Mouse (Mus musculus) retina, adult 2 months (tissue): ENCODE results near the gene Pde4dip.

Source experiments
- DNase-seq: peaks from one replicate; pipeline ENCODE4 v3.0.0-alpha.2; 2012; ENCODE audit warnings: low read depth, low spot score

Pde4dip gene

DNA sequence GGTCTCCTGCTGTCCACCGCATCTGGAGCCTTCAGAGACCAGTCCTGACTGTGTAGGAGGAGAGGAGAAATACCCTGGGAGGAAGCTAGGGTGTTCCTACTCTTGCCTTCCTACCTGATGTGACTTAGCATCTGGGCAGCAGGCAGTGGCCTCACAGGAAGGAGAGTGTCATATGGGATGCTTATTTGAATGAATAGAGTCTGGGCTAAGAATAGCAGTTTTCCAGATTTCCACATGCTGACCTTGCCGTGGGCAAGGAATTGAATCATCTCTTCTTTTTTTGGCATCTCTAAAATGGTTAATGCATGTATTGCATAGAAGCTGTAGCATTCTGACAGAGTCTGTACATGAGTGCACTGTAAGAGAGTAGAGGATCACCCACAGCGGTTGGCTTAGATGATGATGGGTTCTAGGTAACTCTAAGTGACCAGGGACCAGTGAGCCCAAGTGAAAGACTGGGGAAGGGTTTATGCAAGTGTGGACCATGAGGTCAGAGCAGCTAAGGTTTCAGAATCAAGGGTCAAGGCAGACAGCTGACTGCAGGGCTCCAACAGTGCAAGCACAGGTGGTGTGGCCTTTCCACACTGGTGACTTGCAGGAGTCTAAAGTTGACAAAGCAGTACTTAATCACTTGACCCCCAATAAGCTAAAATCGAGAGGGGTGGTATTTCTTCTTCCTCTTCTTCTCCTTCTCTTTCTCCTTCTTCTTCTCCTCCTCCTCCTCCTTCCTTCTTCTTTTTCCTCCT lies 202.0 kb downstream of the Pde4dip start:
- DNase-seq = no peak

DNA sequence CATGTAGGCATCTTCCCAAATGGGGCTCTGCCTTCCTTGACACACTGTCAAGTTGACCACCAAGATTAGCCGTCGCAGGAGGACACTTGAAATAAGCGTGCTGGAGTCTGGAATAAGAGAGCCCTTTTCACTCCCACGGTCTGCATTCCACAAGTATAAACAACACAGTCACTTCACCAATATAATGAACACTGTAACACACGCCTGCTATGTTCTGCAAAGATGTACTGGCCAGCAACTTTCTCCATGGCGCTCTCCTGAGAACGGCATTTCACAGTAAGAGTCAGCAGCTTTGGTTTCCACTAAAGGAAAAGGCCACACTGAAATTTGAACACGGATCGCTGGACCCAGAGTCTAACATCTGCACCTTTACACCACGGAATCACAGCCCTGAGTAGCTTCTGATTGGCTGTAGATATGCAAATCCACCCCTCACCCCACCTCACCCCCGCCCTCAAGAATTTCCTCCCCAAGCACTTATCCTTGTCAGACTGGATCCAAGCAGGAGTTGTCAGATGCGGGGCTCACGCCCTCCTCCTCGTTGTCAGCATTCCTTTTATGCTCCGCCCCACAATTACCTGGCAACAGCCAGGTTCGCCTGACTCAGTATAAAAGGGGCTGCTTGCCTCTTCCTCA lies 204.8 kb downstream of the Pde4dip start:
- DNase-seq = no peak

DNA sequence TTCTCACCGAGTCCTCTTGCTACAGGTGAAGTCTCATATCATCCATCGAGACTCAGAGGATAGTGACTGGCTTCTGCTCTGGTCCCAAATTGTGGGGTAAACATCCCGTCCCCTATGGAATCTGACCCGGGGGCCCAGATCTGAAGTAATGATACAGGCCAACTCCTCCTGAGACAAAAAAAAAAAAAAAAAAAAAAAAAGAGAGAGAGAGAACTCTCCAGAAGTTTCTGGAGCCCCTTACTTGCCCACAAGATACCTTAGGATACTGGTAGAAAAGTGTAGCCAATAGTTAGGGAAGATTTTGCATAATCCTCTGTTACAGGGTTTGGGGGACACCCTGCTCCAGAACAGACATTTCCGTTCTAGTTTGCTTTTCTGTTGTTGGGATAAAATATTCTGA lies 205.9 kb downstream of the Pde4dip start:
- no peak for DNase-seq

DNA sequence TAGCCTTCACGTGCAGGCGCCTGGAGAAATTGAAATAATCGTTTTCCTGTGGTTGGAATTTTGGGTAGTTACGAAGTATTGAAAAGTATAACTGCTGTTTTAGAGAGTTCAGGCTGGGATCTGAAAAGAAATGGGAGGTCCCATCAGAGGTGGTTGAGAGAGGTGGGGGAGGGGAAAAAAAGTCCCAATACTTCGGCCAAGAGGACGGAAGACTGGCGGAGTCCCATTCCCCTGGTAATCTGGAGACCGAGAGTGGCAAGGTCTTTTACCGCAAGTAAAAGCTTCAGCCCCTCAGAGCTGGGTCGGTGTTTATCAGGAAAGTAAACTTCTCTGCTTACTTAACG lies 206.4 kb downstream of the Pde4dip start:
- no peak for DNase-seq

DNA sequence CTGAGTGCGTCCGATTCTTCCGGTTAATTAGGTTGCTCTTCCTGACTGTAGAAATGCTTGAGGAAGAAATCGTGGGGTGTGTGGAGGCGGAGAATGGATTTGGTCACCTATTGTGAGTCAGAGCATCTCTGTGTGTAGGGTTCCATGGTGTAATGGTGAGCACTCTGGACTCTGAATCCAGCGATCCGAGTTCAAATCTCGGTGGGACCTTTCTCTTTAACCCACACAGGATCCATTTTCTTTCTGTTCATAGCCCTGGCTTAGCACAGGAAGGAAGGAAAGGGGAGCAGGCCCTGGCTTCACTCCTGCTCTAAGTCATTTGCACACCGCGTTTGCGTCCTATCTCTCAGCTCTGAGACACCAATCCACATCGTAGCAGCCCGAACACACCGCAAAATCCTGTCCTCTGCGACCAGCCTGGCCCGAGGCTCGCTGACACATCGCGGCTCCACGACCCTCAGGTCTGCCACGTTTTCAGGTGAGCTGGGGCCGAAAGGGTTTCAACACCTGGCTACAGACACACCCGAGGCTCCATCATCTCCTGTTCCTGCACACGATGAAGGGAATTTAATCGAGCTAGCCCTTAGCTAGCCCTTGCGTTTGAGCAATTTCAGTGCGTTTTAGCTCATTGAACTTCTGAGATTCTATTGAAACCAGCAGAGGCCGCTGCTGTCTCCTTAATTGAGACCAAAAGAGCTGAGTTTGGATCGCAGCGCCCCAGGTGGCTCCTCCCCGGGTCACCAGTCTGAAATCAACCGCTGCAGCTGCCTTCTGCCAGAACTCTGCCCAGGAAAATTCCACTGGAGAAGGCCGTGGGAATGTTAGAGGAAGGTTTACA lies 207.0 kb downstream of the Pde4dip start:
- DNase-seq = no peak

DNA sequence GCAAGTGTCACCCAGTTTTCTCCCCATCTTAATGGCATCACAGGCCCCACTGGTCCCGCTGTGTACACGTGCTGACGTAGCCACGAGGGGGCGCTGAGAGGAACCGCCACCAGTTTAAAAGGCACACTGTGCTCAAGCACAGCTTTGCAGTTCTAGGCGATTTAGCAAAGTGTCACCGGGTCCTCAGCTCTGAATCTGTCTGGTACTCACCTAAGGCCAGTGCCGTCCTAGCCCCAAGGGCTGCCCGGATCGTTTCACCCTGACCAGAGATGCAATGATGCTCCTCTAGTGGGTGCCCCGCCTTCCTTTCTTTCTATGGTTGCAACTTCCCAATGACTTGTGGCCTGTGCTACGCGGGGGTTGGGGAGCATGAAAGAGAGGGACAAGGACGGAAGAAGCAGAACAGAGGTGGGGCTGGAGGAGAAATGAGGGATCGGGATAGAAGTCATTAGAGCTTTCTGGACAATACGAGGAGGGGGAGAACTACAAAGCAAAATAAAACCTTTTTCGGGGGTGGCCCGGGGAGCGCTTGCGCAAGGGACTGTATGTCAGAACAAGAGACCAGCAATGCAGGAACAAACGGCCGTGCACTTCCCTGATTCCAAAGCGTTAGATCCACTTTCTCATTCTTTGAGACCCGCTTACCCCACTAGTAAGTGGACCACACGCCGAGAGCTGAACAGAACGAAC lies 207.7 kb downstream of the Pde4dip start:
- DNase-seq = peak; percentile 32

DNA sequence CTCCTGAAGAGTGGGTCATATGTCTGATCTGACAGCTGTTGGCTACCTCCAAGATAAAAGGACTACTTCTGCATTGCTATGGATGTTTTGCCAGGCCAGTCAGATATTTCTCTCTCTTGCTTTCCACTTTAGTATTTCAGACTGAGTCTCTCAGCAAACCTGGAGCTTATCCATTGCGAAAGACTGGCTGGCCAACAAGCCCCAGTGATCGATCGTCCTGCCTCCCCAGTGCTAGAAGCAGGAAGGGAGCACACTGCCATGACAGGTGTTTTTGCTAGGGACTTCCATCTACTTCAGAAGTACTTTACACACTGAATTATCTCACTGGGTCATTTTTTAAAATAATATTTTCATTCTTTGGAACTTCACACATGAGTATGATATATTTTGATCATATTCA lies 210.1 kb downstream of the Pde4dip start:
- no peak for DNase-seq

DNA sequence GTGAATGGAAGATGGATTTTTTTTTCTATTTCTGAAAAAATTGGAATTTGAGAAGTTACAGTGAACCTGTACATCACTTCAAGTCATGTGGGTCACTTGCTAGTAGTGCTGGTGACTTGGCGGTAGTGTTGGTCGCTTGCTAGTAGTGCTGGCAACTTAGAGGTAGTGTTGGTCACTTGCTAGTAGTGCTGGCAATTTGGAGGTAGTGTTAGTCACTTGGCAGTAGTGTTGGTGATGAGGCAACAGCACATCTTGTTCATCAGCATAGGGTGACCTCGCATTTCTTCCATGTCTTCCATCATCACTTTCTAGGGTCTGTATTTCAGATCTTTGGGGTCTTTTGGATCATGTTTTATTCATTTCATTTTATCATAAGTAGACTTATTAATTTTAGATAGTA lies 212.4 kb downstream of the Pde4dip start:
- DNase-seq = no peak

DNA sequence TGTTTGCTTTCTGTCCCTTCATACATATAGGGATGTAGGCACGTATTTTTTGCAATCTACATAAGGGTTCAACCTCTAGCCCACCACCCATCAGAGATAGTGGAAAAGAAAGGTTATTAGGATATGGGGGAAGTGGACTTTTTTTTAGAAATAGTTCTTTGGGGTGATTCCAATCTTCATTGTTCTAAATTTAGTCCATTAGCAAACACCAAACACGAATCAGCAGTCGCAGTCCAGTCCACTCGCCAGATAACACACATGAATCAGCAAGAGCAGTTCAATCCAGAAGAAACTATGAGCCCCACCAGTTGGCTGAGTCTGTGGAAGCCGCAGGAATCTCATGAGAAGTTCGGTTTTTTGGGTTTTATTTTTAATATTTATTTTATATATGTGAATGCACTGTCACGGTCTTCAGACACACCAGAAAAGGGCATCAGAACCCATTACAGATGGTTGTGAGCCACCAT lies 213.8 kb downstream of the Pde4dip start, which contains the start of gene Gm17651:
Gm17651 (minus strand) TSS at position 51 of the 467 bp plus-strand sequence.
- no peak for DNase-seq

DNA sequence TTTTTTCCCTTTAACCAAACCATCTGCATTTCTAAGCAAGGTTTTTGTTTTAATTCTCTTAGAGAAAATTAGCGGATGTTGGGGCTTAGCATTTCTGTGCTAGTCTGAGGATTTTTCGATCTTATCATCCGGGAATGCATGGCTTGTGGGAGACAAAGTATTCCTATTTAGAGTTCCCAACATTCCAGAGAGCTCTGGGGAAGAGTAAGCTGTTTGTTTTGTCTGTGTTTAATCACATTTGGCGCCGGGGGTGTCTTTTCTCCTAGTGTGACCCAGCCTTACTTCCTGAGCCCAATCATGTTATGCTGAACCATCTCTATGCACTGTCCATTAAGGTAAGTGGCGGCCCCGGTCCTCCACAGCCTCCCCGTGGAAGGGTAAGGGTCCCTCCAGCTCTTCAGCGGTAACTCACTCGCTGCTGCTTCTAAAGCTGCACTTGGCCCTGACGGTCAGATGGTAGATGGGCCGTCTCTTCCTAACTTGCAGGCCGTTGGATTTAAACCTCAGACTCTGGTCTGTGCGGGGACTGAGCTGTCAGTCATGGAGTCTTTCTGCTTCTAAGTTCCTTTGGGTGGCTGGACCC lies 221.3 kb downstream of the Pde4dip start:
- DNase-seq = no peak

DNA sequence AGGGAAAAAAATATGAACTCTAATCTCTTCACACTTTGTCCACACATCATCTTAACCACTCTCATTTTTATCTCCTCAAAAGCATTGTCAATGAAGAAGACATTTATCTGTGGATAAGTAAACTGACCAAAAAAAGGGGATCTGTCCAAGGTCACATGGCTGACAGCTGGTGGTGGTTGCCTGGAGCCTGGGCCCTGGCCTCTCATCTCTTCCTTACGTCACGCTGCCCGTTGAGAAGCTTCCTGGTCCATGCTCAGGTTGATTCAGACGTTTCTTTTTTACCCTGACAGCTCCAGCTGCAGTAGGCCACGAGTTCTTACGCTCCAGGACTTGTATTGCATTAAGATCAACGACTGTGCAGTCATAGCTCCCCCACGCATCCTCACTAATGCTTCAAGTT lies 222.4 kb downstream of the Pde4dip start:
- DNase-seq = no peak

DNA sequence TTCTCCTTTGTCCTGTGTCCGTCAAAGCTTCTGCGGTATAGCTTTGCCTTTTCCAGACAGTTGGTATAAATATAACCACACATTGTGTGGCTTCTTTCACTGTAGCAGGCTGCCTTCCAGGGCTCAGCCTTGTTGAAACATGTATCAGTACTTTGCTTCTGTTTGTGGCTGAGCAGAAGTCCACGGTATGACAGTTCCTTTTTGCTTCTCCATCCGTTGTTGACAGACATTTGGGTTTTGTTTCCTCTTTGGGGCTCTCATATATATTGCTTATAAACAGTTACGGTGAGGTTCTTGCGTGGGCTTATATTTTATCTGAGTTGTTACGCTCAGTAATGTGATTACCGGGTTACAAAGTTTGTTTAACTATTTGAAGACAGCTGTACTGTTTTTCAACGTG lies 223.0 kb downstream of the Pde4dip start:
- no peak for DNase-seq

DNA sequence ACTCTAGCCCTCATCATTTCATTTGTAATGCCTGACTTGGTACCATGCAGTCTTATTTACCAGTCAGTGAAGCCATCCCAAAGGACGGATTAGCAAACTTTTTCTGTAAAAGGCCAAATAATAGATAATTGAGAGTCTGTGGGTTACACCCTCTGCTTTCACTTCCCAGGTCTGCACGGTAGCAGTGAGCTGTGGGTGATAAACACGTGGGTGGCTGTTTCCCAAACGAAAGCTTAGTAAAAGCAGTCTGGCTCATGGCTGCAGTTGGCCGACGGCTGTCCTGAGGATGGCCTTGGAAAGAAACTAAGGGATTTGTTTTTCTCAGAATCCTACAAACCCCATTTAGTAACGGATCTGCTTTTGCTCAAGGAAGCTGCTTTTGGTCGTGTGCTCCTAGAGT lies 227.3 kb downstream of the Pde4dip start:
- DNase-seq = no peak

DNA sequence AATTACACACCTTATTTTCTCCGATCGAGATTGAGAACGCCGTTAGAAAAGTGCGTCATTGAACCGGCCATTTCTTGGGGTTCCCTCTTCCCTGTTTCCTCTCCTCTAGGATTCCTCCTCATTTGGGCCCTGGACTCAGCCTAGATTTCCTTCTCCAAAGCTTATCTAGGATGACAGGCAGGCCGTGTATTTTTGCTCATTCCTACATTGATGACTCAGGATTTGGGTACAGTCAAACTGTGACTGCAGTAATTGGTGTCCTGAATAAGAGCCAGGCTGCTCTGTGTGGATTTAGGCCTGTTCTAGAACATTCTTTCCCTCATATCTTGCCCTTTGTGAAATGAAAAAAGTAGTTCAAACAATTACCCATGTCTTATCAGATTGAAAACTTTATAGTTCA lies 228.8 kb downstream of the Pde4dip start:
- DNase-seq = no peak

DNA sequence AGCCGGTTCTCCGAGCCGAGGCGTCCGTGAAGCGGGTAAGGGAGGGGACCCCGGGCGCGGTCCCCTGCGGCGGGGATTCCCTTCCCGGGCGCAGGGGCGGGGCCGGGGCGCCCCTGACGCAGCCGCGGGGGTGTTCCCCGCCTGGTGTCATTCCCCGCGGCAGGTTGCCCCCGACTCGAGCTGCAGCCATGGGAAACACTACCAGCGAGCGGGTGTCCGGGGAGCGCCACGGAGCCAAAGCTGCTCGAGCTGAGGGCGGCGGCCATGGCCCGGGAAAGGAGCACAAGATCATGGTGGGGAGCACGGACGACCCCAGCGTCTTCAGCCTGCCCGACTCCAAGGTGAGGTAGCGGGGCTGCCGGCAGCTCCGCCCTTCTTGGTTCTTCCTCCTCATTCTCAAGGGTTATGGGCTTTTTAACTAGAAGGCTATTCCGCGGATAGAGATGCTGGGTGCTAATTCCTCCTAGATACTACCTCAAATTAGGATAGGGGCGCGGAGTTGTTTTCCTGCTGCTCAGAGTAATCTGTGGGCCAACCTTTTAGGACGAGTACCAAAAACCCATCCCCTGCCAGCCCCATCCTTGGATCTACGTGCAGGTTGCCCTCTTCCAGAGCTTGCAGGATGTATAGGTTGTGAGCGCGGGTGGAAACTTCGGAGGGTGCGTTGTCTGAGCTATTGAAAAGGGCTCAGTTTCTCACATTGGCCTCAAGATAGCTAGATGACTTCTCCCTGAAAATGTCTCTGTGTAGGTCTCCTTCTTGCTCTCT lies 229.9 kb downstream of the Pde4dip start:
- DNase-seq = no peak

DNA sequence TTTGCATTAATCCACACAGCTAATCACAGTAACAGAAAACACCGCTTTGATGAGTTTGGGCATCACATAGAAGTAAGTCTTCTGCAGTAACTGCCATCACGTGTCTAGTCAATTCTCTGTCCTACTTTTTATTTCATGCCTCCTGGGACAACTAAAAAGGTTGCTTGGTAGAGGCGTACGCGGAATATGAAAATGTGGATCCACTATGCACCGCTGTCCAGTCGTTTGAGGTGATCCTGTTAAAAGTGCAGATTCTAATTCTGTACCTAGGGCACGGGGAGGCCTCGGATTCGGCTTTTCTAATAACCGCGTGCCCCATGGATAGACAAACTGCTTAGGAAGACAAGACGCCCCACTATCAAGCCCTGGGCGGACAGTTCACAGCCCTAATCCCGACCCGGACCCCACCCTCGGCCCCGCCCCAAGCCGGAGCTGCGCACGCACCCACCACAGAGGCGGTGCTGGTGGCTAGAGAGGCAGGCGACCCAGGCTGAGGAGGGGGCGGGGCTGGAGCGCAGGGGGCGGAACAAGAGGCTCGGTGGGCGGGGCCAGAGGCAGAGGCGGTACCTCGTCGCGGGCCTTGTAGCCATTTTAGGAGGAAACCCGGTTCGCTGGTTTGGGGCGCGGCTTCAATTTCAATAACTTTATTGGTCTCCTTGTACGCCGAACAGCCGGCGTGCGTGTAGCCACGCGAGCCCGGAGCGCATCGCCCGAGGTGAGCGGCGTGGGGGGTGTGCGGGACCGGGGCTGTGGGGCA lies 230.7 kb downstream of the Pde4dip start, which contains the start of gene Prkab2:
Prkab2 (plus strand) TSS at position 539 of the 757 bp plus-strand sequence.
- peak; percentile 97 for DNase-seq

DNA sequence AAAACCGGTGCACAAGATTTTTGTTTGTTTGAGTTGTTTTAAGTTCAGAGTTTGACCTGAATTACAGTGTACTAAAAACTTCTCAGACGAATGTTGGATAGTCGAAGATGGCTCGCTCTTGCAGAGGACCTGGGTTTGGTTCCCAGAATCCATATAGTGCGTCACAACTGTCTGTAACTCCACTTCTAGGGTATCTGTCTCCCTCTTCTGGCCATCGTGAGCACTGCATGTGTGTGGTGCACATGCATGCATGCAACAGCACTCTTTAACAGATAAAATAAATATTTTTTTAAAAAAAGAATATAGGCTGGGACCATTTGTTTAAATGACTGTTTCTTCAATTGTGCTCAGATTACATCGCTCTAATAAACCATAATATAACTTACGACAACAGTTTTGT lies 233.6 kb downstream of the Pde4dip start:
- no peak for DNase-seq

DNA sequence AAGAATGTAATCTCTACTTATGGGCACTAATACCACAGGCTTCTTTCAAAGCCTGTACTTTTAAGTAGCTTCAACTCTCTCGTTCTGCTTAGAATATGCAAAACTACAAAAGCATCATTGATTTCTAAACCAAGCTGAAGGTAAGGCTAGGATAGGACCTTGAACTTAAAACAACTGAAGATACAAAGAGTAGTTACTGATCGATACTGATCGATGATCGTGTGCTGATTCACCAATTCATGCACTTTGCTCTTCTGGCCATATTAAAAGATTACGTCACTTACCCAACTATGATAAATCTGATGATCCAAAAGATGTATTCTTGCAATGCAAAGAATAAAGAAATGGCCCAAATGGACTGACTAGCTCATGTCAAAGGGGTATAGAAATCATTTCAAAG lies 234.7 kb downstream of the Pde4dip start:
- DNase-seq = no peak

DNA sequence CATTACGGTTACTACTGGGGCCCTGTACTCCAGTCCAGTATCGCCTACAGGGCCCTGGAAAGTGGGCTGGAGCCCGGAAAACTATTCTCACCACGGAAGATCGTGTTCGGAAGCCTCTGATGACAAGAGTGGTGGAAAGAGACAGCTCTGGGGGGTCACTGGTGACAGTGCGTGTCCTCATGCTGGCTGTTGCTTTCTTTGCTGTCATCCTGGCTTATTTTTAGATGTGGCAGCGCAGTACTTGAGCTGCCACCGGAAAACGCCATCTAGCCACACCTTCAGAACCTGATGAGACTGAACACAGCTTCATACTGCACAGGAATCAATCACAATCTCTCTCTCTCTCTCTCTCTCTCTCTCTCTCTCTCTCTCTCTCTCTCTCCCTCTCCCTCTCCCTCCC lies 236.9 kb downstream of the Pde4dip start:
- DNase-seq = no peak

DNA sequence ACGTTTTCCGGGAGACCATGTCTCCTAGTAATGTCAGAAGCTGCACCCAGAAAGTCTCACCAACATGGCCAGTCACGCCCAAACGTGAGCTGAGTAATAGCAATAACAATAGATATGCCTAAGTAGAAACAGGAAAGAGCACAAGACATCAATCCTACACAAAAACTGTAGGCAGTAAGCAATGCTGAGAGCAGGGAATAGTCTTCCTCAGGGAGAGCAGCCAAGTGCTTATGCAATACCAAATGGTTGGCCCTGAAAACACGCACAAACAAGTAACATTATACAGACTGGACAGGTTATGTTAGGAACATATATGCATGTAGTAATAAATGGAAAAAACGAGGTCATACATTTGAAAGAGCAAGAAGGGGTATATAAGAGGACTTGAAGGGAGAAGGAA lies 239.0 kb downstream of the Pde4dip start:
- no peak for DNase-seq
